Mouse (Mus musculus) C2C12 (cell line): ENCODE measurements around the gene Rundc3a. TPM values are rescaled to one million over a fixed set of nuclear protein-coding genes. Genes with fewer than 3 reads are reported as not detected.
"Not testable (repeated sequence)": the region's sequence is repeated elsewhere in the genome, so short reads cannot be mapped to it uniquely, and the experiment has no call there.

Experiments used
- H3K27me3 ChIP-seq: one replicate; pipeline ENCODE4 v1.6.1; 2011; ENCODE audit not compliant: control insufficient read depth, insufficient read depth, insufficient read length
- H3K36me3 ChIP-seq: one replicate; pipeline ENCODE4 v1.6.1; 2011; ENCODE audit not compliant: control insufficient read depth, insufficient read depth
- H3K4me3 ChIP-seq: one replicate; pipeline ENCODE4 v1.5.1; 2011; ENCODE audit warnings: mild to moderate bottlenecking, control low read depth; ENCODE audit not compliant: poor library complexity, insufficient read depth, severe bottlenecking
- H3K79me2 ChIP-seq: one replicate; pipeline ENCODE4 v1.6.1; 2011; ENCODE audit not compliant: control insufficient read depth, insufficient read depth
- H3K79me3 ChIP-seq: one replicate; pipeline ENCODE4 v1.6.1; 2011; ENCODE audit warnings: low read depth, control low read depth
- H3ac ChIP-seq: one replicate; pipeline ENCODE3; 2011; ENCODE audit warnings: low read depth; ENCODE audit not compliant: control insufficient read depth, insufficient read length
- CEBPB ChIP-seq: IDR thresholded peaks from one replicate; pipeline ENCODE4 v1.6.1; 2011; ENCODE audit warnings: low read depth, mild to moderate bottlenecking, control low read depth, moderate library complexity
- CTCF ChIP-seq: IDR thresholded peaks from one replicate; pipeline ENCODE4 v1.5.1; 2011; ENCODE audit not compliant: control insufficient read depth, insufficient read depth, insufficient read length
- FOSL1 ChIP-seq: IDR thresholded peaks from one replicate; pipeline ENCODE4 v1.8.0; 2011; ENCODE audit warnings: mild to moderate bottlenecking, low read length; ENCODE audit not compliant: poor library complexity, insufficient read depth, severe bottlenecking
- MAX ChIP-seq: IDR thresholded peaks from one replicate; pipeline ENCODE4 v1.6.1; 2011; ENCODE audit warnings: mild to moderate bottlenecking, control low read depth
- MYOD1 ChIP-seq: IDR thresholded peaks from one replicate; pipeline ENCODE4 v1.6.1; 2011; ENCODE audit warnings: low read depth; ENCODE audit not compliant: control insufficient read depth, insufficient read length
- MYOG ChIP-seq: IDR thresholded peaks from one replicate; pipeline ENCODE4 v1.6.1; 2011; ENCODE audit not compliant: control insufficient read depth, insufficient read length; ENCODE audit errors: extremely low read depth
- USF1 ChIP-seq: IDR thresholded peaks from one replicate; pipeline ENCODE4 v1.6.1; 2011; ENCODE audit warnings: low read depth, mild to moderate bottlenecking, control low read depth, moderate library complexity
- polyA plus RNA-seq: library from polyadenylated mRNA; unstranded; fragments of >200 nt; fragmentation: generic; extraction: Trizol; gene quantifications from one replicate; pipeline ENCODE4 v1.2.1, GENCODE M21; 2012; ENCODE audit warnings: missing spikeins

Gene Rundc3a
- polyA plus RNA-seq, 1 experiment: 2.2 TPM

DNA sequence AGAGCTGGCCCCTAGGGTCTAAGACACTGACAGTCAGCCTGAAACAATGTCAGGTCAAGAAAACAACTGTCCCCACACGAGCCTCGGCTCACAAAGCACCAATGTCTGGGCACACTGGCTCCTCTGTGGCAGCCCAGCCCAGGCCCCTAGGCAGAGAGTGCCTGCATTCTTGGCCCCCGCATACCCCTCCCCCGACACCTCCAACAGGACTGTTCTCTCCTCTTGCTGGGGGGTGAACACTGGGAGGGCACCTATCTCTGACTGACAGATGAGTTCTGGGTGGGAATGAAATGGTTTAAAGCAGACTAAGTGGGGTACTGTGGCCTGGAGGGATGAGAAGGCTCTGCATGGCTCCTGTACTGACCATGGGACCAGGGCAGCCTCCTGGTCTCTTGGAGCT is 27.5 kb upstream of the Rundc3a start:
- no peaks in the 10 kb centered on the region for H3K36me3 ChIP-seq
- no peak overlapping the region for H3ac ChIP-seq
- H3K79me3 ChIP-seq: no peaks in the 10 kb centered on the region
- no peak for TF ChIP-seq CEBPB
- TF ChIP-seq FOSL1: no peak
- no peak for TF ChIP-seq CTCF
- no peak for TF ChIP-seq MAX
- TF ChIP-seq USF1: no peak
- no peak for TF ChIP-seq MYOG
- TF ChIP-seq MYOD1: no peak
- H3K4me3 ChIP-seq: no peak overlapping the region
- H3K79me2 ChIP-seq: no peaks in the 10 kb centered on the region
- H3K27me3 ChIP-seq: peaks cover 89% of the 10 kb centered on the region

DNA sequence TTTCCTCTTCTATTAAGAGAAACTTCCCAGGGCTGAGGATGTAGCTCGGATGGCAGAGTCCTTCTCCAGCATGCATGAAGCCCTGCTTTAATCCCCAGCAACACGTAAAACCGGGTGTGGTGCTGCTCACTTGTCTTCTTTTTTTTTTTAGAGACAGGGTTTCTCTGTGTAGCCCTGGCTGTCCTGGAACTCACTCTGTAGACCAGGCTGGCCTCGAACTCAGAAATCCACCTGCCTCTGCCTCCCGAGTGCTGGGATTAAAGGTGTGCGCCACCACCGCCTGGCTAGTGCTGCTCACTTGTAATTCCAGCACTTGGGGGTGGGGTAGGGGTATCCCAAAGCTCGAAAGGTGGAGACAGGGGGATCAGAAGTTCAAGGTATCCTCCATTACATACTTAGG is 27.1 kb upstream of the Rundc3a start, which contains the start of gene Slc4a1:
TSS of gene Slc4a1 (minus strand) at position 101 of the 400 bp plus-strand sequence.
- not testable (repeated sequence) for H3K36me3 ChIP-seq, H3K79me3 ChIP-seq, H3ac ChIP-seq, H3K79me2 ChIP-seq, H3K4me3 ChIP-seq
- H3K27me3 ChIP-seq: peaks cover 89% of the 10 kb centered on the region

DNA sequence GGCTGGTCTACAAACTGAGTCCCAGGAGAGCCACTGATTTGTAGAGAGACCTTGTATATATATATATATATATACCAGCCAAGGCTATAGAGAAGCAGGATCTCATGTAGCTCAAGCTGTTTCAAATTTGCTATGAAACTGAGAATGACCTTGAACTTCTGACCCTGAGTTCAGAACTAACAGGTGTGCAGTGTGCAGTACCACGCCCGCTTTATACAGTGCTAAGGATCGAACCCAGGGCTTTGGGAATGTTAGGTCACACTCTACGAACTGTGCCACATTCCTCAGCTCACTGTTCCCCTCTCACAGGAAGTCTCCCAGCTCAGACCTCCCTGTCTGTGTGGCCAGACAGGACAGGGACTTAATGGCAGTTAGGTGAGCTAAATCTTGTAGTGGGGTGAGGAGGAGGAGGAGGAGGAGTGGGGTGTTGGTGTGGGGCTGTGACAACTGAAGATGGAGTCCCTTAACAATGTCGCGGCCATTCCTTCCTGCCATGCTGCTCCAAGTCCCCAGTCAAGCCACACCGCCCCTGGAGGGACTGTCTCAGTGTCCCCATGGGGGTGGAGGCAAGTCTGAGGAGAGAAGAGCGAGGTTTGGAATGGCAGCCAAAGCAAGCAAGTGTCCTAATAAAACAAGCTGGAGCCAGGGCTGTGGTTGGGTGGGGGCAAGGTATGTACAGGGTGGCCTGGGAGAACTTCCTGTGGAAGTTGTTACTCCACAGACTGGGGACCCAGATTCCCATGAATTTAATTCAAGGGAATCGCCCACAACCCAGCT is 25.5 kb upstream of the Rundc3a start:
- H3ac ChIP-seq: no peak overlapping the region
- TF ChIP-seq CTCF (no peak), CEBPB (no peak), FOSL1 (no peak), MAX (no peak), MYOG (no peak), USF1 (no peak), MYOD1 (no peak)

DNA sequence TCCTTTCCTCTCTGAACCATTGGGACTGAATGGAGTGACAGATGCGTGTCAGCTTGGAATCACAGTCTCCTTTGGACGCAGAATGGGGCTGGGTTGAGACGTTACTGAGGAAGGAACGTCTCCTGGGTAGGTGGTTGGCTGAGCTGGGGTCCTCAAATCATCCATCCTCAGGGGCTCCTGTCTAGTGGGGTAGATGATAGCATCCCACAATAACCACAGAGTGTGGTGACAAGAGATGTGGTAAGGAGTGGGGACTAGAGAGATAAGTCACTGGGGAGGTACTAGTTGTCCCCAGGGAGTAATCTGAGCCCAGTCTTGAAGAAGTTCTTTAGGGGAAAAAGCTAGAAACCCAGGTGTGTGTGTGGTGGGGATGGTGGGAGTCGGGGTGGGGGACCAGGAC is 24.9 kb upstream of the Rundc3a start:
- peaks cover 83% of the 10 kb centered on the region for H3K27me3 ChIP-seq

More for the DNA sequence above, 25.5 kb upstream of the Rundc3a start:
- Histone ChIP-seq H3K4me3 (no peak overlapping the region), H3K79me2 (no peaks in the 10 kb centered on the region), H3K79me3 (no peaks in the 10 kb centered on the region), H3K27me3 (peaks cover 84% of the 10 kb centered on the region), H3K36me3 (no peaks in the 10 kb centered on the region)

DNA sequence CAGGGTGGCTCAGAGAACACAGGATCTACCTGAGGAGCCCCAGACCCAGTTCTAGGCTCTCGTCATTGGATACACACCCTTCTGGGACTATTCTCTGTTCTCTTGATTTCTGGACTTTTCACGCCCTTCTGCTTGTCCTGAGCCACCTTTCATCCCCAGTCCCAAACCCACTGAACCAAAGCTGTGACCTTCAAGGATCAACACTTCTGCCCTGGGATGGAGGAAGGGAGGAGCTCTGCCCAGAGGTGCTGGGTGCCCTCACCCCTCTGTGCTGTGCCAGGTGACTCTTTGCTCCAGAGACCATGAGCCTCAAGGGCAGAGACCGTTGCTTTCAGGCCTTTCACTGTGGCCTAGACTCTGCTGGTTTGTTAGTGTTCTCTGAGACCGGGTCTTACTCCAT is 23.9 kb upstream of the Rundc3a start:
- Histone ChIP-seq H3K27me3 (peaks cover 76% of the 10 kb centered on the region), H3K79me2 (no peaks in the 10 kb centered on the region), H3K36me3 (no peaks in the 10 kb centered on the region), H3K79me3 (no peaks in the 10 kb centered on the region), H3K4me3 (no peak overlapping the region), H3ac (no peak overlapping the region)
- TF ChIP-seq CTCF (no peak), MYOG (no peak), MAX (no peak), USF1 (no peak), MYOD1 (no peak), CEBPB (no peak)

More for the DNA sequence above, 24.9 kb upstream of the Rundc3a start:
- no peak overlapping the region for H3ac ChIP-seq
- TF ChIP-seq MYOD1 (no peak), FOSL1 (no peak), MYOG (no peak), CEBPB (no peak), USF1 (no peak), MAX (no peak), CTCF (no peak)
- no peak overlapping the region for H3K4me3 ChIP-seq
- H3K36me3 ChIP-seq: no peaks in the 10 kb centered on the region
- no peaks in the 10 kb centered on the region for H3K79me3 ChIP-seq
- no peaks in the 10 kb centered on the region for H3K79me2 ChIP-seq

DNA sequence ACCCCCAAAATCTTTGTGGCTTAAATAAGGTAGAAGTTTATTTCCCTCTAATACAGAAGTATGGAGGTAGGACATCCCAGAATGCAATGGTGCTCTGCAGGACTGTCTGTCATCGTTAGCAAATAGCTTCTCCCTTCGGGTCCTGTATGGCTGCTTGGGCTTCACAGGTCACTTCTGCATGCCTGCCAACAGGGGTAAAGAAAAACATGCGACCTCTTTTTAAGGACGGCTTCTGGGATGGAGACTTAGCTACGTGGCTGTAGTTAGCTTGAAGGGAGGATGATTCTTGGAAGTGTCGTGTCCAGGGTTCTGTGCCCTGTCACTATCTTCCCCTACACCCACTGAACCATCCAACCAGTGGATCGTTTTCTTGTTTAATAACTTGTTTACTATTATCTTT is 22.9 kb upstream of the Rundc3a start:
- Histone ChIP-seq H3K4me3 (no peak overlapping the region), H3K27me3 (peaks cover 66% of the 10 kb centered on the region), H3ac (no peak overlapping the region), H3K79me3 (no peaks in the 10 kb centered on the region), H3K36me3 (no peaks in the 10 kb centered on the region), H3K79me2 (no peaks in the 10 kb centered on the region)
- TF ChIP-seq CTCF (no peak), FOSL1 (no peak), MYOG (no peak), MAX (no peak), USF1 (no peak), CEBPB (no peak), MYOD1 (no peak)
